Mouse (Mus musculus) liver, adult 2 months (tissue): ENCODE measurements at regions not wholly inside any gene's neighbourhood (a gene's known extent, or its start where the extent isn't known, plus 50 kb on each side); places are given as distances from the start of the nearest gene placed in this dataset.

ENCODE experiments used
- CTCF ChIP-seq: fragments of 200-500 bp; IDR thresholded peaks from 2 replicates; pipeline ENCODE4 v1.5.1; 2011; ENCODE audit warnings: low read depth, low read length, control low read depth
- POLR2A ChIP-seq: fragments of 200-500 bp; IDR thresholded peaks from 2 replicates; pipeline ENCODE4 v1.6.1; 2011; ENCODE audit warnings: low read length, control low read depth; ENCODE audit not compliant: insufficient read depth; ENCODE audit errors: extremely low read depth

DNA sequence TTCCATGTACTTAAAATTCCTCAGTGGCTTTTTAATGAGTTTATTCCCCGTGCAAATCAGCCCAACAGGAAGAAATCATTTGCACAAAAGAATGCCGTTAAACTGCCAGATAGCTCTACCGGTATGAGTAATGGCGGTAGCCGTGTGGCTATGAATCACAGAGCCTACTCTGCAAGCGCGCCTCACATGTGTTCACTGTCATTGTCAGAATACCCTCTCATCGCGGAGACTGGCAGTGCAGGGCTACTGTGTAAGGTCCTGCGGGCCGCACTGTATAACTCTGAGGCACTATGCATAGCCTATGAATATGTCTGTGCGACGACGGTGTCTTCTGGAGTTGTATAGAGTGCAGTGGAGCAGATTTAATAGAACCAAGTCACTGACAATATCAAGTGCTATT is 170.2 kb downstream of the Unc5cl start:
- TF ChIP-seq CTCF: no peak
- TF ChIP-seq POLR2A: no peak
